8 mouse cellular contexts compared by ENCODE assay signal in genomic region chr6:72510686-72511421, GRCm38 (mm10). TPM values are rescaled to one million over a fixed set of nuclear protein-coding genes. Genes with fewer than 3 reads are reported as not detected.
DNase-seq lines count a peak whose midpoint lies in the region; ATAC-seq and TF ChIP-seq lines count a peak whose summit lies in the region.

No protein-coding gene starts in this region.

- H3K27ac ChIP-seq in liver, postnatal 0 days (ENCODE audit: low read depth), result no peak overlapping the region
- H3K27ac ChIP-seq in liver, embryonic 11.5 days (ENCODE audit: low read depth, low read length), result no peak overlapping the region
- H3K27ac ChIP-seq in brown adipose tissue, adult 24 weeks (replicated peaks; ENCODE audit: low read depth, low read length), result peak overlapping the region; percentile 65
- 0 out of 2 replicates have a peak overlapping the region, but pooled peaks have one; percentile 95 for H3K27ac ChIP-seq in midbrain, embryonic 15.5 days

- no peaks in the 10 kb centered on the region for H3K9me3 ChIP-seq in liver, postnatal 0 days (ENCODE audit: low read length)
- no peaks in the 10 kb centered on the region for H3K9me3 ChIP-seq in liver, embryonic 11.5 days (ENCODE audit: control insufficient read depth, low read length)
- H3K9me3 ChIP-seq in midbrain, embryonic 15.5 days, result no peaks in the 10 kb centered on the region

- no peak for TF ChIP-seq EP300 in liver, postnatal 0 days (IDR thresholded peaks at IDR 0.05; ENCODE audit: low read depth)

- ATAC-seq in liver, postnatal 0 days, result no peak
- ATAC-seq in liver, embryonic 11.5 days (replicated peaks; ENCODE audit: low FRiP score), result no peak
- no peak for ATAC-seq in midbrain, embryonic 15.5 days (replicated peaks)

- no peak overlapping the region for H3K4me2 ChIP-seq in liver, postnatal 0 days (ENCODE audit: low read depth, low read length)
- no peak overlapping the region for H3K4me2 ChIP-seq in liver, embryonic 11.5 days
- H3K4me2 ChIP-seq in midbrain, embryonic 15.5 days, result no peak overlapping the region

- TF ChIP-seq CTCF in liver, postnatal 0 days (IDR thresholded peaks at IDR 0.05; ENCODE audit: low read depth), result 0 out of 2 replicates have a peak, but pooled peaks have one; percentile 11

- H3K36me3 ChIP-seq in liver, postnatal 0 days (replicated peaks; ENCODE audit: insufficient read depth, low read length), result no peaks in the 10 kb centered on the region
- no peaks in the 10 kb centered on the region for H3K36me3 ChIP-seq in liver, embryonic 11.5 days (ENCODE audit: control insufficient read depth, insufficient read depth, low read length)
- H3K36me3 ChIP-seq in midbrain, embryonic 15.5 days (replicated peaks), result no peaks in the 10 kb centered on the region

- peaks cover 15% of the 10 kb centered on the region for H3K4me1 ChIP-seq in liver, postnatal 0 days (ENCODE audit: insufficient read depth)
- H3K4me1 ChIP-seq in liver, embryonic 11.5 days (replicated peaks; ENCODE audit: control insufficient read depth, insufficient read depth, low read length), result peaks cover 25% of the 10 kb centered on the region
- H3K4me1 ChIP-seq in brown adipose tissue, adult 24 weeks (ENCODE audit: control insufficient read depth, insufficient read depth, insufficient read length, low read length), result peaks cover 32% of the 10 kb centered on the region
- H3K4me1 ChIP-seq in midbrain, embryonic 15.5 days, result peaks cover 27% of the 10 kb centered on the region

- H3K27me3 ChIP-seq in liver, postnatal 0 days (ENCODE audit: insufficient read depth, low read length), result no peaks in the 10 kb centered on the region
- H3K27me3 ChIP-seq in liver, embryonic 11.5 days (replicated peaks; ENCODE audit: control insufficient read depth, insufficient read depth, low read length), result no peaks in the 10 kb centered on the region
- H3K27me3 ChIP-seq in midbrain, embryonic 15.5 days (replicated peaks), result no peaks in the 10 kb centered on the region

- 72% methylated on average over 6 of the region's 6 CpGs for WGBS in liver, postnatal 0 days (ENCODE audit: insufficient replicate concordance)
- 80% methylated on average over 6 of the region's 6 CpGs for WGBS in liver, embryonic 11.5 days
- WGBS in midbrain, embryonic 15.5 days, result 68% methylated on average over 6 of the region's 6 CpGs

- H3K9ac ChIP-seq in liver, postnatal 0 days (replicated peaks), result no peak overlapping the region
- no peak overlapping the region for H3K9ac ChIP-seq in liver, embryonic 11.5 days (ENCODE audit: low read depth, low read length)
- no peak overlapping the region for H3K9ac ChIP-seq in midbrain, embryonic 15.5 days

- DNase-seq in liver, postnatal 0 days, result no peak
- no peak for DNase-seq in liver, embryonic 11.5 days (ENCODE audit: low spot score)
- peak; percentile 52 for DNase-seq in heart, postnatal 4 days
- no peak for DNase-seq in B cell, adult 2 months
- DNase-seq in gastrocnemius, postnatal 10 days, result no peak
- DNase-seq in left cerebral cortex, postnatal 36 days (ENCODE audit: low spot score in 2 of 2), result no peak

- no peak overlapping the region for H3K4me3 ChIP-seq in liver, postnatal 0 days (ENCODE audit: low read depth, low read length)
- no peak overlapping the region for H3K4me3 ChIP-seq in liver, embryonic 11.5 days (ENCODE audit: low read depth, low read length)
- no peak overlapping the region for H3K4me3 ChIP-seq in brown adipose tissue, adult 24 weeks (ENCODE audit: insufficient read depth, low read depth, low read length)
- no peak overlapping the region for H3K4me3 ChIP-seq in midbrain, embryonic 15.5 days

- intact Hi-C loops in left cerebral cortex, postnatal 36 days (cut with DNase I), result loop anchor here (5.0 kb wide), 1 partner anchor 54 kb away; no protein-coding TSS in a partner anchor

RNA-seq across cellular contexts. Expression of gene Sh2d6, which starts 10.7 kb away (rescaled TPM):
- not detected in 2 replicates for polyA plus RNA-seq in liver, postnatal 0 days (2015; fragmentation: Nextera tagmentation; extraction: Ambion mirVana)
- polyA plus RNA-seq in liver, embryonic 11.5 days (2014; fragmentation: Nextera tagmentation; extraction: Ambion mirVana), result not detected in 2 replicates
- polyA plus RNA-seq in brown adipose tissue, adult 24 weeks (2012; ENCODE audit: insufficient read depth, insufficient read length, missing spikeins), result not detected in 2 replicates
- under 1 TPM in 1 of 2 experiments, not detected in 1; 0.20 TPM for total RNA-seq in heart, postnatal 4 days (2021)
- polyA plus RNA-seq in midbrain, embryonic 15.5 days (2015; fragmentation: Nextera tagmentation; extraction: Ambion mirVana), result 0.65 and 0.91 TPM in 2 replicates
- under 1 TPM; 0.54 to 0.79 TPM for total RNA-seq in gastrocnemius, postnatal 10 days (2021)
- under 1 TPM; 0.54 to 0.72 TPM for total RNA-seq in left cerebral cortex, postnatal 36 days (2021)

RNA-seq across cellular contexts. Expression of gene Capg, which starts 33.3 kb away (rescaled TPM):
- 20.0 and 22.8 TPM in 2 replicates for polyA plus RNA-seq in liver, postnatal 0 days (2015; fragmentation: Nextera tagmentation; extraction: Ambion mirVana)
- 30.2 and 31.9 TPM in 2 replicates for polyA plus RNA-seq in liver, embryonic 11.5 days (2014; fragmentation: Nextera tagmentation; extraction: Ambion mirVana)
- polyA plus RNA-seq in brown adipose tissue, adult 24 weeks (2012; ENCODE audit: insufficient read depth, insufficient read length, missing spikeins), result 8.2 and 11.9 TPM in 2 replicates
- 10 to 100 TPM; 11.5 to 12.9 TPM for total RNA-seq in heart, postnatal 4 days (2021)
- 5.8 and 7.8 TPM in 2 replicates for polyA plus RNA-seq in midbrain, embryonic 15.5 days (2015; fragmentation: Nextera tagmentation; extraction: Ambion mirVana)
- total RNA-seq in gastrocnemius, postnatal 10 days (2021), result 10 to 100 TPM; 12.4 to 19.1 TPM
- 1 to 10 TPM; 2.2 to 3.1 TPM for total RNA-seq in left cerebral cortex, postnatal 36 days (2021)

Comparison
In these comparisons a context has a peak if more than half of its experiments do, and no peak if none do; other contexts are left out.
1. H3K27ac ChIP-seq: peak in brown adipose tissue, adult 24 weeks (single experiment) and midbrain, embryonic 15.5 days (single experiment); none in liver, postnatal 0 days (single experiment) and liver, embryonic 11.5 days (single experiment).